Mouse (Mus musculus) limb, embryonic 13.5 days (tissue): ENCODE measurements around the gene Enah. TPM values are rescaled to one million over a fixed set of nuclear protein-coding genes. Genes with fewer than 3 reads are reported as not detected.
A peak's percentile ranks its signal among the peaks of the same experiment; 100 is the strongest.

Experiments
- ATAC-seq: fragments of 200-750 bp; cut with Nextera tagmentation; 2 replicates; pipeline ENCODE4 v1.8.0; 2017; ENCODE audit warnings: low read depth, moderate number of reproducible peaks, moderate TSS enrichment; ENCODE audit not compliant: low FRiP score
- H3K27ac ChIP-seq: fragments of 300-500 bp; sonication (generic); 2 replicates; pipeline ENCODE4 v1.5.1; 2015; ENCODE audit warnings: inconsistent platforms, mild to moderate bottlenecking, moderate library complexity
- H3K27me3 ChIP-seq: fragments of 300-500 bp; sonication (generic); 2 replicates; pipeline ENCODE4 v1.6.1; 2015; ENCODE audit warnings: mild to moderate bottlenecking, inconsistent platforms
- H3K36me3 ChIP-seq: fragments of 300-500 bp; sonication (generic); 2 replicates; pipeline ENCODE4 v1.6.1; 2015; ENCODE audit warnings: inconsistent platforms, mild to moderate bottlenecking, moderate library complexity
- H3K4me1 ChIP-seq: fragments of 300-500 bp; sonication (generic); 2 replicates; pipeline ENCODE4 v1.6.1; 2015; ENCODE audit warnings: inconsistent platforms
- H3K4me2 ChIP-seq: fragments of 300-500 bp; sonication (generic); replicated peaks from 2 replicates; pipeline ENCODE4 v1.6.1; 2015; ENCODE audit warnings: inconsistent platforms, mild to moderate bottlenecking, moderate library complexity
- H3K4me3 ChIP-seq: fragments of 300-500 bp; sonication (generic); 2 replicates; pipeline ENCODE4 v1.5.1; 2015; ENCODE audit warnings: moderate library complexity, mild to moderate bottlenecking, inconsistent platforms
- H3K9ac ChIP-seq: fragments of 300-500 bp; sonication (generic); 2 replicates; pipeline ENCODE4 v1.6.1; 2015; ENCODE audit warnings: mild to moderate bottlenecking, inconsistent platforms
- H3K9me3 ChIP-seq: fragments of 300-500 bp; sonication (generic); 2 replicates; pipeline ENCODE4 v1.6.1; 2016; ENCODE audit warnings: inconsistent platforms
- WGBS: fragments of 180-500 bp; shearing (Covaris S2); methylation state at CpG from one replicate; pipeline ENCODE4 v1.1.7; 2015; 5-methylcytosine and 5-hydroxymethylcytosine counted together
- polyA plus RNA-seq: library from polyadenylated mRNA; unstranded; fragments of >200 nt; fragmentation: Nextera tagmentation; extraction: Ambion mirVana; gene quantifications from 2 replicates; pipeline ENCODE4 v1.2.1, GENCODE M21; 2015

The Enah gene
- polyA plus RNA-seq, 1 experiment from 2014 or later = 27.1 TPM

DNA sequence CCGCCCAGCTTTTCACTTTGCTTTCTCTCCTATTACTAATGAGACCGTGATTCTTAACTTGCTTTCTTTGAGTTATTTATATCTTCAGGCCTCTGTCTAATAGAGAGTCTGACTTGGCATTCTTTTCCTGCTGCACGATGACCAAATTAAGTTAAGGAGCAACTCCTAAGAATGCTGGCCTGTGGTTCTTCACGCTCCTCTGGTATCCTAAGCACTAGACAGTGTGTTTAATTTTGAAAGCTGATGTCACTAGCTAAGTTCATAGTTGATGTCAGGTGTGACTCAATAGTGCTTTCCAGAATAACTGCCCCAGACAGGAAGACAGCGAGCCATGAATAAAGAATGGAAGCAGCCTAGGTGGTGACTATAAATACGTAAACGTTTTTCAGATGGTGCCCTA lies 6.3 kb upstream of the Enah start:
- Histone ChIP-seq H3K9me3 (no peaks in the 10 kb centered on the region), H3K36me3 (0 out of 2 replicates have a peak, but pooled peaks cover 2% of the 10 kb centered on the region), H3K4me2 (no peak overlapping the region), H3K27me3 (no peaks in the 10 kb centered on the region), H3K9ac (no peak overlapping the region), H3K27ac (no peak overlapping the region), H3K4me1 (peaks cover 10% of the 10 kb centered on the region), H3K4me3 (no peak overlapping the region)
- 72% methylated on average over 7 of the region's 7 CpGs for WGBS
- ATAC-seq = no peak

DNA sequence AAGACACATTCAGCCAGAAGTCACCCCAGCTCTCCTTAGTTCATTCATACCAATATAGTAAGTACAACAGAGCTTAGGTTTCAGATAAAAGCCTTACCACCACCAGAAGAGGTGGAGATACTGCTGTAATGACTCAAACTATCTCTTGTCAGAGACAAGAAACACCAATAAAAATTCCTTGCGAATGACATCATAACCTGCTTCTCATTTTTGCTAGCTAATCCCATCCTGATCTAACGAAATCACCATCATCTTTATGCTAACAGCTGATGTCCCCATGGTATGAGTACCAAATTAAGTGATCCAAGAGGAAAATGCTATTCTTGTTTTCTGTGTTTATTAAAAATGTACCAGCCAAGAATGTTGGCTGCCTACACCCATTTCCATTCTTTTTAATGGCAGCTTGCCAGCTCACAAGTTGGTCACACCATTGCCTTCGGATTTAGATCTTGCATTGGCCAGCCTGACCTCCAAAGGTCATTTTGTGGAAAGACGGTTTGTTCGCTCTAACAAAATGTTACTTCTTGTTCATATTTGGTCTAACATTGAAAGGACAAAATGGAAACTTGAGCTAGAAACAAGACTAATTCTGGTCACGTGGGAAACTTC lies 2.0 kb upstream of the Enah start:
- Histone ChIP-seq H3K27ac (no peak overlapping the region), H3K9me3 (no peaks in the 10 kb centered on the region), H3K4me2 (peak overlapping the region; percentile 78), H3K36me3 (no peaks in the 10 kb centered on the region), H3K9ac (no peak overlapping the region), H3K4me1 (peaks cover 19% of the 10 kb centered on the region), H3K4me3 (no peak overlapping the region), H3K27me3 (no peaks in the 10 kb centered on the region)
- WGBS = 80% methylated on average over 6 of the region's 6 CpGs
- ATAC-seq = no peak

DNA sequence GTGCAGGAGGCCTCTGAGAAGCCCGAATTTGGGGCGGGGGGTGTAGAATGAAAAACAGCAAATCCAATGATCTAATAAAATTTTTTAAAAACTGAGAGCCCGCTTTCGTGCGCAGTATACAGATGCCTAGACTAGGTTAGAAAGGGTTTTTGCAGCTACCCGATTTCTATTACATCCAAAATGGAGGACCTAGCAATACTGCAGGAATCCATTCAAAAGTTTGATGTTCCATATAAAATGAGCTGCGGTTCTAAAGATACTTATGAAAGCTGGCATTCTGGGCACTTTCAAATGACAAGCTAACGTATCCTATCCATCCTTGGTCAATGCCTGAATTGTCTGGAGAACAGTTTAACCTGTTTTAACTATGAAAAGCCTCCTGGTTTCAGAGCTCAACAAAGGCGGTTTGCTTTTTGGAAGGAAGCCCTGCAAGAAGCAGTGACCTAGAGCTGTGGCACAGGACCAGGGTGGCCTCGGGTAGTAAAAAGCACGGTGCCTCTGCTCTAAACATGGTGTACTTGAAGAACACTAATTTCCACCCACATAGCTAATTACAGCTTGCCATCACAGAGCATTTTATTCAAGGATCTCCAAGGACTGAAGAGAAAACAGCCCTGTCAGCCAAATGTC lies 1.2 kb upstream of the Enah start:
- 18% methylated on average over 11 of the region's 11 CpGs for WGBS
- peak overlapping the region; percentile 78 for H3K4me2 ChIP-seq
- H3K9ac ChIP-seq = peak overlapping the region; percentile 96
- peaks cover under 1% of the 10 kb centered on the region for H3K36me3 ChIP-seq
- no peaks in the 10 kb centered on the region for H3K9me3 ChIP-seq
- no peaks in the 10 kb centered on the region for H3K27me3 ChIP-seq
- H3K4me3 ChIP-seq = peak overlapping the region; percentile 87
- 0 out of 2 replicates have a peak, but pooled peaks have one; percentile 0 for ATAC-seq
- H3K27ac ChIP-seq = peak overlapping the region; percentile 98
- H3K4me1 ChIP-seq = peaks cover 16% of the 10 kb centered on the region

DNA sequence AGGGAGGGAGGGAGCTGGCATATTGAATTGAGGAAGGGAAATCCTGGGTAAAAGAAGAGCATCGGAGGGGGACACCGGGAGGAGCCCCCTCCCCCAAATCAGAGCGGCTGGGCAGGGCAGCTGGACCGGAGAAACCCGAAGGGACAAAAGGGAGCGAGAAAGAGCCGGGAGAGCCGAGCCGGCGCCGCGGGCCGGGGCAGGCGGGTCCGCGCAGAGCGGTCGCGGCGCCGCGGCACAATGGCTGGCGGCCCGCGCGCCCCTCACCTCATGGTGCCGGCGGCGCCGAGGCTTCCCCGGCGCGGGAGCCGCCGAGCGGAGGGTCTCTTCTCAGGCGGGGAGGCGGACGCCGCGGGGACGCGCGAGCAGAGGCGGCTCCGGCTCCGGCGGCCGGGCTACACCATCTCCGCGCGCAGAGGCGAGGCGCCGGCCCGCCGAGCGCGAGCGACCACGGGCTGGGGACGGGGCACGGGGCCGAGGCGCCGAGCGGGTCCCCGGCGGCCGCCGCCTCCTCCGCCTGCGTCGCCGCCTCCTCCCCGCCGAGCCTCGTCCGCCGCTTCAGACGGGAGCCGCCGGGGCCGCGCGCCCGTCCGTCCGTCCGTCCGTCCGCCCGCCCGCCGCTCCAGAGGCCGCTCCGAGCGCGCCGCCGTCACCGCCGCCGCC lies 394 bp downstream of the Enah start:
- peak; percentile 72 for ATAC-seq
- Histone ChIP-seq H3K4me1 (peaks cover 16% of the 10 kb centered on the region), H3K4me2 (peak overlapping the region; percentile 78), H3K9me3 (no peaks in the 10 kb centered on the region), H3K27ac (peak overlapping the region; percentile 98), H3K4me3 (peak overlapping the region; percentile 87), H3K9ac (peak overlapping the region; percentile 96), H3K27me3 (no peaks in the 10 kb centered on the region), H3K36me3 (peaks cover 5% of the 10 kb centered on the region)
- under 1% methylated on average over 38 of the region's 104 CpGs for WGBS

DNA sequence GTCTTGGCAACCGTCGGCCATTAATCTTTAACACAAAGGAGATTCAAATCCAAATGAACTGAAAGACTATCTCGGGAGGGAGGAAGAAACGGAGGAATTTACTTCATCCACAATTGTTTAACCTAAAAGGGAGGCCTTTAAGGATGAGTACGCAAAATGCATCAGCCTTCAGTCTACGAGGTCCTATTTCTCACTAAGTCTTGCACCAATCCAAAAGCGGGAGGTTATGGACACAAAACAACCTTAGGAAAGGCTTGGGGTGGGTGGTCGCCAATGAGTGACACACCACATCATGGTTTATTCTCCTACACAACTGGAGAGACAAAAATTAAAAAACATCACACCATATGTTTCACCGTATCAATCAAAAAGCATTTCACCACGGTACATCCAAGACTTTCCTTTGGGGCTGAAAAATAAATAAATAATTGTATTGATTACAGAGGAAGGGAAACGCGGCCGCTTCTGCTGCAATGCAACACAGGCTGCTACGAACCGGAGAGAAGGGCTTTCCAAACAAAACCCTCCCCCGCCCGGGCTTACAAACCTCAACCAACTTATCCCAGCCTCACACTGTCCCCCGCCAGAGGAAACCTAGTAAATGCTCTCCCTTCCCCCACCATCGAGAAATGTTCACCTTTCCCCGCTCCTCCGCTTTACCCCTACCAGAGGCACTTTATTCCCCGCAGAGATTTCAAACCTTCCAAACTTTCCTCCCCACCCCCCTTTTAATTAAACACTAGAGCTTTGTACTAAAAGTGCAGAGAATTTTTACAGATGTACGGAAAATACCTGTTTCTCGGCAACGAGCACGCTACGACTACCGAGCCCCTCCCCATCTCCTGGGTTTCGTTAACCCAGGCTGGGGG lies 1.2 kb downstream of the Enah start:
- peaks cover 5% of the 10 kb centered on the region for H3K36me3 ChIP-seq
- ATAC-seq = peak; percentile 52

DNA sequence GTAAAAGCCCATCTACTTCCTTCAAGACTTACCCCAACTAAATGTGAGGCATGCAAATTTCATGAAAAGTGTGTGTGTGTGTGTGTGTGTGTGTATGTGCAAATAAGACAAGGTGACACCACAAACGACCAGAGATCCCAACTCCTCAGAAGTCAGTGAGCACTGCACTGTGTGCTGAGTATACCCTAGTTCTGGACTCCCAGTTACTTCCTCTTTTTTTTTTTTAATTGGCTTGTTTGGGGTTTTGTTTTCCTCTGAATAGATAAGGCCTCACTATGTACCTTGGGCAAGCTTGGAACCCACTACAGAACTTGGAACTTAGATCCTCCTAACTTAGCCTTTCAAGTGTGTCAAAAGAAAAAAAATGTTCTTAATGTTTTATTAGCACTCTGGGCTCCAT lies 14.0 kb downstream of the Enah start:
- no peak overlapping the region for H3K9ac ChIP-seq
- H3K27ac ChIP-seq = no peak overlapping the region
- H3K4me2 ChIP-seq = no peak overlapping the region
- ATAC-seq = no peak
- 80% methylated on average over 1 of the region's 1 CpGs for WGBS
- no peaks in the 10 kb centered on the region for H3K27me3 ChIP-seq
- no peak overlapping the region for H3K4me3 ChIP-seq
- no peaks in the 10 kb centered on the region for H3K9me3 ChIP-seq
- no peaks in the 10 kb centered on the region for H3K4me1 ChIP-seq
- H3K36me3 ChIP-seq = peaks cover 23% of the 10 kb centered on the region

More for the DNA sequence above, 1.2 kb downstream of the Enah start:
- H3K4me3 ChIP-seq = peak overlapping the region; percentile 87
- peak overlapping the region; percentile 78 for H3K4me2 ChIP-seq
- WGBS = under 1% methylated on average over 29 of the region's 29 CpGs
- H3K9ac ChIP-seq = peak overlapping the region; percentile 96
- no peaks in the 10 kb centered on the region for H3K9me3 ChIP-seq
- peaks cover 16% of the 10 kb centered on the region for H3K4me1 ChIP-seq
- no peaks in the 10 kb centered on the region for H3K27me3 ChIP-seq
- peak overlapping the region; percentile 98 for H3K27ac ChIP-seq

DNA sequence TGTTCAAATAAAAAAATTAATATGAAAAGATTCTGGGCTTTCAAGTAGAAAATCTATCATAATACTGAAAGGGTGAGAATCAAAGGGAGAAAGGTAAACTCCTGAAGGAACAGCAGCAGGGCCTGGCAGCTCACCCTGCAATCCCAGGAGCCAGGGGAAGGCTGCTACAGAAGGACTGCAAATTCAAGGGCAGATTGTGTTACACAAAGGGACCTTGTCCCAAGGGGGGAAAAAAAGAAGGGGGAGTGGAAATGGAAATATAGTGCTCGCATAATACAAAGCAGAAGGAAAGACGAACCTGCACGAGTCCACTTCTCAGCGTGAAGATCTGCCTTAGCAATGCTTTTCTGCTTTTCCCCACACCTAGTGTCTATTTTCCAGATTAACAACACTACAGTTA lies 21.1 kb downstream of the Enah start:
- WGBS = 60% methylated on average over 4 of the region's 4 CpGs
- Histone ChIP-seq H3K4me2 (no peak overlapping the region), H3K27ac (no peak overlapping the region), H3K9ac (no peak overlapping the region), H3K4me3 (no peak overlapping the region), H3K9me3 (no peaks in the 10 kb centered on the region), H3K36me3 (no peaks in the 10 kb centered on the region; the same call in 1 of the 2 replicates), H3K4me1 (peaks cover 40% of the 10 kb centered on the region), H3K27me3 (no peaks in the 10 kb centered on the region)
- ATAC-seq = no peak

DNA sequence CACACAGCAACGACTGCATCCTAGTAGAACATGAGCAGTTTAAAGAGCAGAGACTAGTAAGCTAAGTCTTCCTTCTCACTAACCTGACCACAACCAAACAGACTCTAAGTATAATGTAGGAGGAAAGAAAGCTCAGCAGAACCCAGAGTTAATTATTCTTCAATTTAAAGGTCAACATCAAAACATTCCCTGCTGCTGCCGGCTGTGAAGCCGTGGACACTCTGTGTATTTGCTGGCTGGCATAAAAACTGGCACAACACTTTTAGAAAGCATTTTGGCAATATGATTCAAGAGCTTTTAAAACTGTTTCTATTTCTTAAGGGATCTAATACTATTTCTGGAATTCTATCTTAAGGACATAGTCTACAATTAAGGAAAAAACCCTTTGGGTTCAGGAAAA lies 22.0 kb downstream of the Enah start:
- Histone ChIP-seq H3K4me1 (peaks cover 46% of the 10 kb centered on the region), H3K9ac (no peak overlapping the region), H3K9me3 (no peaks in the 10 kb centered on the region), H3K27ac (no peak overlapping the region), H3K4me2 (no peak overlapping the region), H3K36me3 (no peaks in the 10 kb centered on the region; the same call in 1 of the 2 replicates), H3K27me3 (no peaks in the 10 kb centered on the region), H3K4me3 (no peak overlapping the region)
- ATAC-seq = no peak
- WGBS = 53% methylated on average over 3 of the region's 3 CpGs

DNA sequence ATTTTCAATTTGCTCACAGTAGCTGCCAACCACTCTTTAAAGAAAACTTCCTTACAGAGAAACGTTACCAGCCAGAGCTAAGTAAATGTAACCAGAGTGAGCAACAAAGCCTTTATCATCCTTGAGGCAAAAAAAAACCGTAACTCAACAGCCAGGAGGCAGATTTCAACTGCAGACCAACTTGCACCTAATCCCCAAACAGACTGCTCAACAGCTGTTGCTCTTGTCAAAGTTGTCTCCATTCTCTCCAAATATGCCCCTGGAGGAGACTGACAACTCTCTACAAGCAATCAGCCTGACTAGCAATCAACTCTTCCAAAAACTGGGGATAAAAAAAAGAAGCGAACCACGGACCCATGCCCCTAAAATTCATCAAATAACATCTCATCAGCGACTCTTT lies 26.2 kb downstream of the Enah start:
- Histone ChIP-seq H3K4me2 (no peak overlapping the region), H3K9ac (no peak overlapping the region), H3K4me1 (peaks cover 43% of the 10 kb centered on the region), H3K36me3 (no peaks in the 10 kb centered on the region), H3K4me3 (no peak overlapping the region), H3K27me3 (no peaks in the 10 kb centered on the region), H3K9me3 (no peaks in the 10 kb centered on the region), H3K27ac (no peak overlapping the region)
- no peak for ATAC-seq
- 61% methylated on average over 5 of the region's 5 CpGs for WGBS

DNA sequence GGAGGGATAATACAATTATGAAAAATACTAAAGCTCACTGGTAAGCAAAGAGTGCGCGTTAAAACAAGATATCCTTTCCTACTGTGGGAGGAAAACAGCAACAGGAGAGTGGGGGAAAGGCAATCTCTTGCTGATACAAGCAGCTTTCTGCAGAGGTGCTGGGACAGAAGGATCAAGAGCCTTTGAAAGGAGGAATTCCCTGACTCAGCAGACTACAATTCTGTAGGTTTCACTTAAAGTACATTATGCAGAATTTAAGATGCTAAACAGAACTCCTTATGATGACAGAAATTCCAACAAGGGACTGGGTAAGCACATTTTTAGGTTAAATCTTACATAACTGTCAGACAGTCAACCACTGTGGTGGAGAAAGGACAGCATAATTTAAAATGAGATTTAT lies 31.4 kb downstream of the Enah start:
- no peak overlapping the region for H3K27ac ChIP-seq
- H3K4me2 ChIP-seq = no peak overlapping the region
- ATAC-seq = no peak
- 0 out of 2 replicates have a peak, but pooled peaks cover 3% of the 10 kb centered on the region for H3K9me3 ChIP-seq
- no peak overlapping the region for H3K9ac ChIP-seq
- peaks cover 6% of the 10 kb centered on the region; the same call in 1 of the 2 replicates for H3K36me3 ChIP-seq
- H3K4me1 ChIP-seq = peaks cover 20% of the 10 kb centered on the region
- H3K27me3 ChIP-seq = no peaks in the 10 kb centered on the region
- no peak overlapping the region for H3K4me3 ChIP-seq
- WGBS = 84% methylated on average over 2 of the region's 2 CpGs

DNA sequence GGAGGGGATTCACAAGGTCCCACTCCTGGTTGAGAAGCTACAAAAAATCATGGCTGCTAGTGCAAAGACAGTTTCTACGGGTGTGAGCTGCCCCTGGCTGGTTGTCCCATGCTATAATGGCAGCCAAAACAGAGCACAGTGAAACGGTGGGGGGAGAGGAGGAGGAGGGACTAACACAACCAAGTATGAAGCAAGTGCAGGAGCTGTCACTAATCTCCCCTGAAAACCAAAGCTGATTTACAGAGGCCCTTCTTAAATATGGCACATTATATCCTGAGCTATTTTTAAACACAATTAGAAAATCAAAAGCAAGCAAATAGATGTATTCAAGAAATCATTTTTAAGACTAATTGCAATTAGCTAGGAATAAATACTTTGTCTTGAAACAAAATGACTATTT lies 32.6 kb downstream of the Enah start:
- Histone ChIP-seq H3K9ac (no peak overlapping the region), H3K9me3 (0 out of 2 replicates have a peak, but pooled peaks cover 3% of the 10 kb centered on the region), H3K4me3 (no peak overlapping the region), H3K4me1 (peaks cover 13% of the 10 kb centered on the region), H3K27me3 (no peaks in the 10 kb centered on the region), H3K4me2 (no peak overlapping the region), H3K36me3 (peaks cover 14% of the 10 kb centered on the region), H3K27ac (no peak overlapping the region)
- ATAC-seq = no peak
- 54% methylated on average over 2 of the region's 2 CpGs for WGBS

DNA sequence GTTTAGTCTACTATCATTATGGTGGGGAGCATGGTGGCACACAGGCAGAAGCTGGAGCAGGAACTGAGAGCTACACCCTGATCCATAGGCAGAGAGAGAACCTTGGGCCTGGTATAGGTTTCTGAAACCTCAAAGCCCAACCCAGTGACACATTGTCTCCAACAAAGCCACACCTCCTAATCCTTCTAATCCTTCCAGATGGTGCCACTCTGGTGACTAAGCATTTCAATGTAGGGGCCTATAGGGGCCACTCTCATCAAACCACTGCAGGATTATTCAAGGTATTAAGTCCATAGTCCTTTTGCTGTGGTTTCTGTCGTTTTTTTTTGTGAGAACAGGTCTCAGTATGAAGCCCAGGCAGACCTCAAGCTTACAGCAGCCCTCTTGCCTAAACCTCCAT lies 33.9 kb downstream of the Enah start:
- Histone ChIP-seq H3K27me3 (no peaks in the 10 kb centered on the region), H3K9me3 (0 out of 2 replicates have a peak, but pooled peaks cover 3% of the 10 kb centered on the region), H3K27ac (no peak overlapping the region), H3K4me3 (no peak overlapping the region), H3K4me2 (no peak overlapping the region), H3K9ac (no peak overlapping the region), H3K4me1 (peaks cover 15% of the 10 kb centered on the region), H3K36me3 (peaks cover 14% of the 10 kb centered on the region)
- 71% methylated on average over 1 of the region's 1 CpGs for WGBS
- ATAC-seq = no peak
